Mouse (Mus musculus): ENCODE data around the gene Oxsr1.

- TF ChIP-seq CTCF (IDR thresholded peaks at IDR 0.05; ENCODE audit: low read depth, low read length), result no peak
- TF ChIP-seq POLR2A (IDR thresholded peaks at IDR 0.05; ENCODE audit: extremely low read depth, insufficient read depth, low read length), result no peak
Observed at GRCm38 (mm10) chr9:119241169-119241865, 80.9 kb downstream of the Oxsr1 start.
